Mouse (Mus musculus) stomach, postnatal 0 days (tissue): ENCODE measurements around the gene Ppfia1.

Source experiments
- CTCF ChIP-seq: IDR thresholded peaks from 2 replicates; pipeline ENCODE4 v1.5.1; 2016; ENCODE audit warnings: antibody characterized with exemption, low read depth, mild to moderate bottlenecking, moderate library complexity
- EP300 ChIP-seq: optimal IDR thresholded peaks from 2 replicates; pipeline ENCODE3; 2016; ENCODE audit warnings: antibody characterized with exemption

GRCm38 (mm10) chr7:144444788-144445187, 108.7 kb downstream of the Ppfia1 start:
- TF ChIP-seq CTCF: no peak
- no peak for TF ChIP-seq EP300
